Mouse (Mus musculus): ENCODE data around the gene Sgta. TPM values are rescaled to one million over a fixed set of nuclear protein-coding genes. Genes with fewer than 3 reads are reported as not detected.
A peak's percentile ranks its signal among the peaks of the same experiment; 100 is the strongest.
"Not testable (repeated sequence)": the region's sequence is repeated elsewhere in the genome, so short reads cannot be mapped to it uniquely, and the experiment has no call there.

The Sgta gene
- 100 to 1,000 TPM; 165 to 176 (median 169) TPM for total RNA-seq (2022)

GRCm38 (mm10) chr10:81059603-81060543 lies at the start of gene Sgta:
Gene Sgta (minus strand): TSS chr10:81060181.
- peak; percentile 97 to 100 for DNase-seq (ENCODE audit: low spot score in 2 of 2)

- peak in 1 of 2 experiments; percentile 80 for DNase-seq (ENCODE audit: low spot score in 2 of 2)
These were observed 46.2 kb upstream of the Sgta start for GRCm38 (mm10) chr10:81106113-81106721.

- peak; percentile 88 to 93 for DNase-seq (ENCODE audit: low spot score in 2 of 2)
These were observed 45.7 kb upstream of the Sgta start, which contains the start of gene Map2k2 for GRCm38 (mm10) chr10:81105565-81106112. Gene Map2k2 (plus strand): TSS chr10:81105915.

- DNase-seq (ENCODE audit: low spot score in 2 of 2) = no peak
These were observed 35.1 kb upstream of the Sgta start for GRCm38 (mm10) chr10:81094931-81095678.

- no peak for DNase-seq (ENCODE audit: low spot score in 2 of 2)
These were observed 32.7 kb upstream of the Sgta start for GRCm38 (mm10) chr10:81092465-81093250.

GRCm38 (mm10) chr10:81090621-81091020 lies 30.6 kb upstream of the Sgta start:
- no peak for DNase-seq (ENCODE audit: low spot score in 2 of 2)

- no peak for DNase-seq (ENCODE audit: low spot score in 2 of 2)
These were observed 29.2 kb upstream of the Sgta start for GRCm38 (mm10) chr10:81089216-81089615.

GRCm38 (mm10) chr10:81087021-81087420 lies 27.0 kb upstream of the Sgta start:
- no peak for DNase-seq (ENCODE audit: low spot score in 2 of 2)

GRCm38 (mm10) chr10:81082168-81082960 lies 22.4 kb upstream of the Sgta start:
- DNase-seq (ENCODE audit: low spot score in 2 of 2) = peak in 1 of 2 experiments; percentile 62

GRCm38 (mm10) chr10:81080008-81080655 lies 20.2 kb upstream of the Sgta start:
- DNase-seq (ENCODE audit: low spot score in 2 of 2) = no peak

GRCm38 (mm10) chr10:81077916-81078315 lies 17.9 kb upstream of the Sgta start:
- DNase-seq (ENCODE audit: low spot score in 2 of 2) = no peak

GRCm38 (mm10) chr10:81076356-81076755 lies 16.4 kb upstream of the Sgta start:
- DNase-seq (ENCODE audit: low spot score in 2 of 2) = no peak

GRCm38 (mm10) chr10:81075734-81076133 lies 15.8 kb upstream of the Sgta start:
- no peak for DNase-seq (ENCODE audit: low spot score in 2 of 2)

GRCm38 (mm10) chr10:81073464-81073863 lies 13.5 kb upstream of the Sgta start:
- no peak for DNase-seq (ENCODE audit: low spot score in 2 of 2)

- DNase-seq (ENCODE audit: low spot score in 2 of 2) = no peak
These were observed 12.3 kb upstream of the Sgta start for GRCm38 (mm10) chr10:81072290-81072689.

GRCm38 (mm10) chr10:81069836-81070235 lies 9.9 kb upstream of the Sgta start, which contains the start of gene Thop1:
Gene Thop1 (plus strand): TSS chr10:81070035.
- peak; percentile 85 to 98 for DNase-seq (ENCODE audit: low spot score in 2 of 2)

GRCm38 (mm10) chr10:81068706-81069105 lies 8.7 kb upstream of the Sgta start:
- no peak for DNase-seq (ENCODE audit: low spot score in 2 of 2)

GRCm38 (mm10) chr10:81064519-81064918 lies 4.5 kb upstream of the Sgta start:
- not testable (repeated sequence) for DNase-seq (ENCODE audit: low spot score in 2 of 2)

- no peak for DNase-seq (ENCODE audit: low spot score in 2 of 2)
These were observed 2.7 kb upstream of the Sgta start for GRCm38 (mm10) chr10:81062710-81063109.
